Mouse (Mus musculus) liver, embryonic 12.5 days (tissue): ENCODE measurements around the gene Vps54. TPM values are rescaled to one million over a fixed set of nuclear protein-coding genes. Genes with fewer than 3 reads are reported as not detected.
A peak's percentile ranks its signal among the peaks of the same experiment; 100 is the strongest.

Source experiments
- ATAC-seq: fragments of 200-750 bp; cut with Nextera tagmentation; 2 replicates; pipeline ENCODE4 v1.8.0; 2017; ENCODE audit warnings: moderate number of reproducible peaks, mild to moderate bottlenecking, moderate library complexity
- H3K27ac ChIP-seq: fragments of 300-500 bp; sonication (generic); 2 replicates; pipeline ENCODE4 v1.5.1; 2016; ENCODE audit warnings: mild to moderate bottlenecking
- H3K27me3 ChIP-seq: fragments of 300-500 bp; sonication (generic); replicated peaks from 2 replicates; pipeline ENCODE4 v1.6.1; 2016; ENCODE audit warnings: mild to moderate bottlenecking, moderate library complexity
- H3K36me3 ChIP-seq: fragments of 300-500 bp; sonication (generic); 2 replicates; pipeline ENCODE4 v1.6.1; 2016; ENCODE audit warnings: mild to moderate bottlenecking, moderate library complexity
- H3K4me1 ChIP-seq: fragments of 300-500 bp; sonication (generic); 2 replicates; pipeline ENCODE4 v1.6.1; 2016
- H3K4me2 ChIP-seq: fragments of 300-500 bp; sonication (generic); 2 replicates; pipeline ENCODE4 v1.6.1; 2016; ENCODE audit warnings: mild to moderate bottlenecking, moderate library complexity
- H3K4me3 ChIP-seq: fragments of 300-500 bp; sonication (generic); 2 replicates; pipeline ENCODE4 v1.5.1; 2016; ENCODE audit warnings: mild to moderate bottlenecking, moderate library complexity
- H3K9ac ChIP-seq: fragments of 300-500 bp; sonication (generic); 2 replicates; pipeline ENCODE4 v1.6.1; 2016; ENCODE audit warnings: mild to moderate bottlenecking, moderate library complexity
- H3K9me3 ChIP-seq: fragments of 300-500 bp; sonication (generic); replicated peaks from 2 replicates; pipeline ENCODE4 v1.6.1; 2016; ENCODE audit warnings: mild to moderate bottlenecking, moderate library complexity
- WGBS: fragments of 180-500 bp; shearing (Covaris S2); methylation state at CpG from one replicate; pipeline ENCODE4 v1.1.7; 2016; ENCODE audit not compliant: insufficient replicate concordance; 5-methylcytosine and 5-hydroxymethylcytosine counted together
- polyA plus RNA-seq: library from polyadenylated mRNA; unstranded; fragments of >200 nt; fragmentation: Nextera tagmentation; extraction: Ambion mirVana; gene quantifications from 2 replicates; pipeline ENCODE4 v1.2.1, GENCODE M21; 2016

Vps54 gene
- polyA plus RNA-seq, 1 experiment from 2014 or later: 9.8 TPM

DNA sequence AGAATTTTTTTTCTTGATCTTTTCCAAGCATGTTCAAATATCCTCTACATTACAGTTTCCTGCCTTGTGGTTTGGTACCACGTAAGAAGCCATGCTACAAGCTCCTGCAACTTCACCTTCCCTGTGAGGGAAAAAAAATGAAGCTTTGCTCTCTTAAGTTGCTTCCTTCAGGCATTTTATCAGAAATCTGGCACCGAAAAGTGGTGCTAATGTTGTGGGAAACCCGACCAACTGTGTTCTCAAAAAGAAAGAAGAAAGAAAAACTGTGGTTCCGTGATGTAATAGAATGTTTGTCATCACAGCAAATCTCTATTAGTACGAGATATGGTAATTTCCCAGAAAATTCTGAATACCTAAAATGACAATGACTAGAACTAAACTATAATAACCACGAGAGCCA lies 15.0 kb upstream of the Vps54 start:
- Histone ChIP-seq H3K27me3 (no peaks in the 10 kb centered on the region), H3K9ac (no peak overlapping the region), H3K9me3 (no peaks in the 10 kb centered on the region), H3K36me3 (no peaks in the 10 kb centered on the region), H3K4me3 (no peak overlapping the region), H3K4me2 (no peak overlapping the region), H3K27ac (no peak overlapping the region), H3K4me1 (peaks cover 25% of the 10 kb centered on the region)
- no peak for ATAC-seq
- WGBS: 51% methylated on average over 6 of the region's 6 CpGs

DNA sequence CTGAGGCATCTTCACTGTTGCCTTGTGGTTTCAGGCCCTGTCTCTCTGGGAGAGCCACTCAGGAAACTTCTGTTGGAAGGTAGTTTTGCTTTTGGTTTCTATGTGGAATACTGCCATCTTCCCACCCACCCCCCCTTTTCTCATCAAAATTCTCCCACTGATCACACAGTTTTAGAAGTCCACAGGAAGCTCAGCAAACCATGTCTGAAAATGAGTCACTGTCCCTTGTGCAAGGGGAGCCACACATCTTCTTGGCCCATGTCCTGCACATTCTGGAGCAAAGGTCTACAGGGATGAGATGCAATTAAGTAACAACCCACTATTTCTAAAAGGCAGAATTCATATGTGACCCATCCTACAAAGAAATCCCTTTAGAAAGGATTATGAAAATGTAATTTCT lies 14.6 kb upstream of the Vps54 start:
- Histone ChIP-seq H3K27ac (no peak overlapping the region), H3K9ac (no peak overlapping the region), H3K36me3 (no peaks in the 10 kb centered on the region), H3K9me3 (no peaks in the 10 kb centered on the region), H3K4me3 (no peak overlapping the region), H3K4me2 (no peak overlapping the region), H3K27me3 (no peaks in the 10 kb centered on the region), H3K4me1 (peaks cover 25% of the 10 kb centered on the region)
- no peak for ATAC-seq

DNA sequence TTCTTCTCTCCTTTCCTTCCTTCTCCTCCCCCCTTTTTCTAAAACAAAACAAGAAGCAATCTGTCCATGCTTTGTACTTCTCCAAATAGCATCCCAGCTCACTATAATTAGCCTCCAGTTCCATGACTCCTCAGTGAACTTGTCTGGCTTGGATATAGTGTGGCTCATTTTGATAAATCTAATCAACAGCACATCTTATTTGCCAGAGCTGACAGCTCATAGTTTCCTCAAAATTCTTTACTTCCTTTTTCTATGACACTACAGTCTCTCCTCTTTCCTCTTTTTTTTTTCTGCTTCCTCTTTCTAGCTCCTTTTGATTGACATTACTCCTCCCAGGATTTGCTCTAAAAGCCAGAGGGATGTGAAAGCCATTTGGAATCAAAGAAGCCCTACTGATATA lies 14.1 kb upstream of the Vps54 start:
- Histone ChIP-seq H3K36me3 (no peaks in the 10 kb centered on the region), H3K4me1 (peaks cover 23% of the 10 kb centered on the region), H3K9ac (no peak overlapping the region), H3K4me2 (no peak overlapping the region), H3K9me3 (no peaks in the 10 kb centered on the region), H3K4me3 (no peak overlapping the region), H3K27me3 (no peaks in the 10 kb centered on the region), H3K27ac (no peak overlapping the region)
- no peak for ATAC-seq

DNA sequence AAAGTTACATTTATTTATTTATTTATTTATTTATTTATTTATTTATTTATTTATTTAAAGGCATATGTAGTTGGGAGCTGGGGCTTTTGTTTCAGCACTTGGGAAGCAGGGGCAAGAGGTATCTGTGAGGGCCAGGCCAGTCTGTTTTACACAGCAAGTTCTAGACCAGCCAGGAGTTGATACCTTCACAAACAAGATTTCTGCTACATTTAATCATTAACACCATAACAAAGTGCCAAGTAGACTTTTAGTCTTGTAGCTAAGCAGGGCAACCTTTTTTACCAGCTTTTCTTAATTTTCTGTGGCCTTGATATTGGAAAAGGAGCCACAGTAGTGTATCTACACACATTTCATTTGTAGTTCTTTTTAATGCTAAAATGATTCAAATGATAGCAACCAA lies 3.7 kb upstream of the Vps54 start:
- no peak for ATAC-seq
- Histone ChIP-seq H3K4me1 (peaks cover 5% of the 10 kb centered on the region; the same call in 1 of the 2 replicates), H3K27me3 (peaks cover 4% of the 10 kb centered on the region; the same call in 1 of the 2 replicates), H3K4me2 (no peak overlapping the region), H3K9ac (no peak overlapping the region), H3K9me3 (no peaks in the 10 kb centered on the region), H3K36me3 (no peaks in the 10 kb centered on the region), H3K4me3 (no peak overlapping the region), H3K27ac (no peak overlapping the region)

DNA sequence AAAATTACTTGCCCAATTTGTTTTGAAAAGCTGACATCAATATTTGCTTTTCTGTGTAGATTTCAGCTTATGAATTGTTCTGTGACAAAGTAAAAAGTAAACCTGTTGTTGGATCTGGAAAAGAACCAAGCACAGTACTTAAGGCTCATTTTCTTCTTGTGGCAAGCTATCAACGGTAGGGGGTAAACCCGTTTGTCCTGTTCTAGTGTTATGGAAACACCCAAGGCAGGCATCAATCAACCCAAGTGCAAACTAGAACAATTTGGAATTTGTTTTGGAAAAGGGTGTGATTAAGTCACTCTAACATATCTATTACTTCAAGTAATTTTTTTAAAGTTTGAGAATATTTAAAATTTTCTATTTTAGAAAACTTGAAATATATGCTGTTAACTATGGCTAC lies 3.3 kb upstream of the Vps54 start:
- Histone ChIP-seq H3K27me3 (peaks cover 4% of the 10 kb centered on the region; the same call in 1 of the 2 replicates), H3K4me1 (peaks cover 7% of the 10 kb centered on the region; the same call in 1 of the 2 replicates), H3K4me2 (no peak overlapping the region), H3K4me3 (no peak overlapping the region), H3K9me3 (no peaks in the 10 kb centered on the region), H3K9ac (no peak overlapping the region), H3K36me3 (no peaks in the 10 kb centered on the region), H3K27ac (no peak overlapping the region)
- no peak for ATAC-seq
- WGBS: 68% methylated on average over 2 of the region's 2 CpGs

DNA sequence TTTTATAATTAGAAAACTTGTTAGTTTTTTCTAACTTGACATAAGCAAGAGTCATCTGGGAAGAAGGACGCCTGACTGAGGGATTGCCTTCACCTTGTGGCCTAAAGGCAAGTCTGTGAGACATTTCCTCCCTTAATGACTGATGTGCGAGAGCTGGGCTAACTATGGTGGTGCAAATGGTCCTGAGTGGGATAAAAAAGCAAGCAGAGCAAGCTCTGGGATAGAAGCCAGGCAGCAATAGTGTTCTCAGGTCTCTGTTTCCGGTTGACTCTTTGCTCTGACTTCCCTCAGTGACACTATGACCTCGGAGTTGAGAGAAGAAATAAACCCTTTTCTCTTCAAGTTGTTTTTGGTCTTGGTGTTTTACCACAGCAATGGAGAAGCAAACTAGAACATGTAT lies 2.1 kb upstream of the Vps54 start:
- Histone ChIP-seq H3K4me3 (no peak overlapping the region), H3K27me3 (no peaks in the 10 kb centered on the region), H3K4me2 (no peak overlapping the region), H3K36me3 (no peaks in the 10 kb centered on the region), H3K27ac (no peak overlapping the region), H3K4me1 (peaks cover 13% of the 10 kb centered on the region), H3K9ac (no peak overlapping the region), H3K9me3 (no peaks in the 10 kb centered on the region)
- WGBS: 72% methylated on average over 4 of the region's 4 CpGs
- no peak for ATAC-seq

DNA sequence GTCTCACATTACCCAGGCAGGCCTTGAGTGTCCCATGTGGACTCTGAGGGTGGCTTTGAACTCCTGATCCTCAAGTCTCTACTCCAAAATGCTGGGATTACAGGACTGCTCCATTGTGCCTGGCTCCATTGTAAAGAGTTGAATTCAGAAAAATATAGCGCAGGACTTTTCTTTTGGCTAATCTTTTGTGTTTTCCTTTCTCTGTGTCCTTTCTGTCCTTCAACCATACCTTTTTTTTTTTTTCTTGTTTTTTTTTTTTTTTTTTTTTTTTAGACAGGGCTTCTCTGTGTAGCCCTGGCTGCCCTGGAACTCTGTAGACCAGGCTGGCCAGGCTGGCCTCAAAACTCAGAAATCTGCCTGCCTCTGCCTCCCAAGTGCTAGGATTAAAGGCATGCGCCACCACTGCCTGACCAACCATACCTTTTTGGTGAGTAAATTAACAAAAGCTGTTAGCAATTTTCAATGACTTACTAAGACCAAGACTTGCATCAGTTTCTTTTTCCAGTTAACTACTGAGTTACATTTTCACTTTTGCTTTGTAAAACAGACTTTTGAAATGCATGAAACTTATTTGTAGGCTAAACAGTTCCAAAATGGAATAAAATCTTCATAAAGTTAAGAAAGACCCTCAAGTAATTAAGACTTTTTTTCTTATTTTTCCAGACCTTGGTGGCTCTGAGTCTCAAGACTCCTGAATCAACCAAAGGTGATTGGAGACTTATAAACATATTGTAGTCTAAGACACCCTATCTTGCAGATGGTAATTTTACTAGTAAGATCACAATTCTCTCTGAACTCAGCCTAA lies 1.4 kb upstream of the Vps54 start:
- Histone ChIP-seq H3K4me1 (peaks cover 16% of the 10 kb centered on the region), H3K4me3 (peak overlapping the region; percentile 91; the same call in 1 of the 2 replicates), H3K36me3 (no peaks in the 10 kb centered on the region), H3K4me2 (peak overlapping the region; percentile 84), H3K27ac (peak overlapping the region; percentile 93; the same call in 1 of the 2 replicates), H3K9me3 (no peaks in the 10 kb centered on the region), H3K9ac (peak overlapping the region; percentile 97; the same call in 1 of the 2 replicates), H3K27me3 (no peaks in the 10 kb centered on the region)
- no peak for ATAC-seq
- WGBS: 90% methylated on average over 2 of the region's 2 CpGs

DNA sequence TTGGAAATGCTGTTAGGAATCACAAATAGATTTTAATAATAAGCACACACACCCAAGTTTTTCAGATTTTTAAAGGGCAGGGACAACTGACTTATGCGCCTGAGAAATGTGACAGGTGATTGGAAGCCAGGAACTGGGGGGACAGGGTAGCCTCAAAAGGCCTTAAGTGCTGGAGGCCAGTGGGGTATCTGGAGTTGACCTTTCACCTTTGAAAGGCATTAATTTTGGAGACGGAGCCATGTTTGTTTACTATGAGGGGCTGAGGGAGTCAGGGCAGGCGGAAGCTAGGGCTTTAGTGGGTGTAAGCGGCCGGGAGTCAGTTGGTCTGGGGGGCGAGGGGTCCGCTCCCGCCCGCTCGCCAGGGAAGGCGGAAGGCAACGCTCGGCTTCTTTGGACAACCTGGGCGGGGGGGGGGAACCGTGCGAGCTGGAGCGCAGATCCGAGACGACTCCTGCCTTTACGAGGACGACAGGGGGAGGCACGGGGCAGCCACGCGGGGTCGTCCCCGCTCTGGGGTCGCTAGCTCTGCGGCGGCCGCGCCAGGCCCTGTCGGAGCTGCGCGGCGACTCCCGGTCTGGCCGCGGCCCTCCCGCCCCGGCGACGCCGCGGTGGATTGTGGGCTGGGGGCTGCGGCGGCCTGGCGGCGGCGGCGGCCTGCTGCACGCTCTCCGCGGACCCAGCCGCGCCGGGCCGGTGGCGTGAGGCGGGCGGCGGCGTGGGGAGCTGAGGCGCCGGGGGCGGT lies 631 bp upstream of the Vps54 start:
- H3K4me1 ChIP-seq: peaks cover 16% of the 10 kb centered on the region
- no peaks in the 10 kb centered on the region for H3K27me3 ChIP-seq
- WGBS: 1% methylated on average over 52 of the region's 65 CpGs
- H3K27ac ChIP-seq: peak overlapping the region; percentile 93
- H3K36me3 ChIP-seq: no peaks in the 10 kb centered on the region
- H3K4me3 ChIP-seq: peak overlapping the region; percentile 91
- peak overlapping the region; percentile 97 for H3K9ac ChIP-seq
- H3K4me2 ChIP-seq: peak overlapping the region; percentile 84
- peak; percentile 78 for ATAC-seq
- H3K9me3 ChIP-seq: no peaks in the 10 kb centered on the region

DNA sequence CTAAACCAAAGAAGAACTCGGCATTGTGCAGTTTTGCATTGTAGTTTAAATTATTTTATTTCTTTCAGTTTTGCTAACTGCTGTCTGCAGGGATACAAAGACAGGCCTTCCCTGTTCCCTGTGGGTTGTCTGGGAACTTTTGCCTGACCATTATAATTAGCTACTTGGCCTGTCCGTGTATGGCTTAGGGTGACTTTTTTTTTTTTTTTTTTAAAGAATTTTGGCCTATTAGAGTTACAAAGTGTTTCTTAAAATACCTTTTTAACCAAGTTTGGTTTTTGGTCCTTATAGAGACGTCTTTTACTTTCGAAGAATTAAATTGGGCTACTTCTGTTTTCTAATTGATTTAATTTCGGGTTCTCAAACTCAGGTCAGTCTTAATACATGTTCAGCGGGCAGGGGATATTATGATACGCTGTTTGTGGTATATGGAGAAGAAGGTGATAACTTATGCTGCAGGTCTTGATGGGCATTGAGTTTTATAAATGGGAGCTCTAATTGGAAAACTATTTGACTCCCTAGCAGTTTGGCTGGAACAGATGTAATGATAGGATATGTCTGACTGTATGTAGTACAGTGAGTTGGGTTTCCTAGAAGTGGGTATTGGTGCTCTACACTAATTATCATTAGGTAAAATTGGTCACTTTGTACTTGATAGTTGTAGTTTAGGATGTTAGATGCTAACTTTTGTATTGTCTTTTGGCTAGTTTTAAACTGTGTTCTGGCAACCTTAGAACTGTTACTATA lies 855 bp downstream of the Vps54 start:
- Histone ChIP-seq H3K27ac (peak overlapping the region; percentile 93), H3K9me3 (no peaks in the 10 kb centered on the region), H3K36me3 (no peaks in the 10 kb centered on the region), H3K9ac (peak overlapping the region; percentile 97), H3K4me1 (peaks cover 20% of the 10 kb centered on the region), H3K27me3 (no peaks in the 10 kb centered on the region), H3K4me3 (peak overlapping the region; percentile 91), H3K4me2 (peak overlapping the region; percentile 84)
- ATAC-seq: peak; percentile 39; the same call in 1 of the 2 replicates
- WGBS: 21% methylated on average over 7 of the region's 7 CpGs

DNA sequence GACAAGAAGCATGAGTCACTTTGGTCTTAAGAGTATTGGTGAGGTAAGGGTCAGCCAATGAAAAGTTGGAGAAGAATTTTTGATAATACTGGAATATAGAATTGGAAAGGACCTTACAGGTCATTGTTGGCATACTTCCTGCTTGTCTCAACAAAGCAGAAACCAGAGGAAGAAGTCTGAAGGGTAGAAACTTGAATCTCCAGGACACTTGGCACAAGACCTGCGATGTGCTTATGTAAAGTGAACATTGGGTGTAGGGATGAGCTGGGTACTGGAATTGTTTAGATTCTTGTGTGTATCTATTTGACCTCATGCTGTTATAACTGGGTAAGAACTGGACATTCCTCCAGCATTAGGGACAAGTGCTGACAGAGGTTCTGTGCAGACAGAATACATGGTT lies 2.3 kb downstream of the Vps54 start:
- H3K4me3 ChIP-seq: no peak overlapping the region
- no peak overlapping the region for H3K9ac ChIP-seq
- no peaks in the 10 kb centered on the region for H3K9me3 ChIP-seq
- 65% methylated on average over 1 of the region's 1 CpGs for WGBS
- H3K36me3 ChIP-seq: peaks cover 2% of the 10 kb centered on the region; the same call in 1 of the 2 replicates
- H3K27ac ChIP-seq: no peak overlapping the region
- peaks cover 20% of the 10 kb centered on the region for H3K4me1 ChIP-seq
- ATAC-seq: no peak
- H3K27me3 ChIP-seq: no peaks in the 10 kb centered on the region
- peak overlapping the region; percentile 12; the same call in 1 of the 2 replicates for H3K4me2 ChIP-seq

DNA sequence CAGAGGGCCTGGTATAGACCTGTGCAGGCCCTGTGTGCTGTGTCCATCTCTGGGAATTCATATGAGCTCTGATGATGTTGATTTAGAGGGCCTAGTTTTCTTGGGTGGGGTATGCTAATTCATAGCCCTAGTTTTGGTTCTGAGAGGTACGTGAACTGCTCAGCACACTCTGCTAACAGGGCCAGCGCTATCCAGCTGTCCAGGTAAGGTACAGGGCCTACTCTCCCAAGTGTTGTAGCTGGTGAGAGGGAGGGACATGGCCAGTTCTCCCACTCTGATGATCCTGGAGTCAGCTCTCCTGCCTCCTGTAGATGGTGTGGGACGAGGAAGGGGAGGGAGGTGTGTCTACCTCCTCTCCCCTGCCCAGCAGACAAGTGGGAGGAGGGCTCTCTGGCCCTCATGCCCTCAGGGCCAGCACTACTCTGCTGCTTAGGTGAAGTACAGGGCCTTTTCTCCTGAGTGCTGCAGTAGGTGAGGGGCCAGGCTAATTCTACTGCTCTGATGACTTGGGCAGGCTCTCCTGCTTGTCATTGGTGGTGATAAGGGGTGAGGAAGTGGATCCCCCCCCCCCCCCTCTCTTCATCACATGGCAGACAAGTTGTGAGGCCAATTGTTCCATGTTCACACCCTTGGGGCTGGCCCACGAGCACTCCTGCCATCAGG lies 8.3 kb downstream of the Vps54 start:
- no peaks in the 10 kb centered on the region for H3K9me3 ChIP-seq
- no peak overlapping the region for H3K9ac ChIP-seq
- ATAC-seq: peak; percentile 61
- 62% methylated on average over 4 of the region's 4 CpGs for WGBS
- no peak overlapping the region for H3K4me2 ChIP-seq
- H3K27me3 ChIP-seq: no peaks in the 10 kb centered on the region
- H3K36me3 ChIP-seq: peaks cover 10% of the 10 kb centered on the region
- H3K4me1 ChIP-seq: peaks cover 22% of the 10 kb centered on the region
- no peak overlapping the region for H3K27ac ChIP-seq
- H3K4me3 ChIP-seq: no peak overlapping the region
